Mouse (Mus musculus): ENCODE results near the gene Ankrd52. TPM values are rescaled to one million over a fixed set of nuclear protein-coding genes. Genes with fewer than 3 reads are reported as not detected.

Gene Ankrd52
- polyA plus RNA-seq, 1 experiment from 2014 or later = 14.8 TPM

- WGBS = 81% methylated on average over 8 of the region's 8 CpGs
- H3K36me3 ChIP-seq = peaks cover 95% of the 10 kb centered on the region
Measured at GRCm38 (mm10) chr10:128382482-128382881, 5.6 kb downstream of the Ankrd52 start.

GRCm38 (mm10) chr10:128385902-128386301, 9.0 kb downstream of the Ankrd52 start:
- WGBS = 89% methylated on average over 7 of the region's 7 CpGs
- no peak overlapping the region for H3K4me3 ChIP-seq (replicated peaks)
- H3K9ac ChIP-seq (replicated peaks) = no peak overlapping the region
- H3K9me3 ChIP-seq = no peaks in the 10 kb centered on the region
- H3K36me3 ChIP-seq = peaks cover 99% of the 10 kb centered on the region
- no peaks in the 10 kb centered on the region for H3K4me1 ChIP-seq (replicated peaks)
- H3K4me2 ChIP-seq = no peak overlapping the region
- 0 out of 2 replicates have a peak, but pooled peaks have one; percentile 53 for ATAC-seq (ENCODE audit: insufficient number of reproducible peaks, insufficient read depth, low FRiP score, low TSS enrichment, low read depth)
- no peak overlapping the region for H3K27ac ChIP-seq
- H3K27me3 ChIP-seq = no peaks in the 10 kb centered on the region

More at GRCm38 (mm10) chr10:128382482-128382881, 5.6 kb downstream of the Ankrd52 start:
- H3K4me2 ChIP-seq = no peak overlapping the region
- ATAC-seq (ENCODE audit: insufficient number of reproducible peaks, insufficient read depth, low FRiP score, low TSS enrichment, low read depth) = no peak
- H3K4me3 ChIP-seq (replicated peaks) = no peak overlapping the region
- no peak overlapping the region for H3K27ac ChIP-seq
- H3K9me3 ChIP-seq = no peaks in the 10 kb centered on the region
- peaks cover 17% of the 10 kb centered on the region for H3K4me1 ChIP-seq (replicated peaks)
- no peak overlapping the region for H3K9ac ChIP-seq (replicated peaks)
- H3K27me3 ChIP-seq = no peaks in the 10 kb centered on the region

- H3K9me3 ChIP-seq = no peaks in the 10 kb centered on the region
- no peaks in the 10 kb centered on the region for H3K4me1 ChIP-seq (replicated peaks)
- H3K4me3 ChIP-seq (replicated peaks) = no peak overlapping the region
- 94% methylated on average over 14 of the region's 14 CpGs for WGBS
- H3K9ac ChIP-seq (replicated peaks) = no peak overlapping the region
- no peak overlapping the region for H3K27ac ChIP-seq
- no peak overlapping the region for H3K4me2 ChIP-seq
- H3K27me3 ChIP-seq = no peaks in the 10 kb centered on the region
- ATAC-seq (ENCODE audit: insufficient number of reproducible peaks, insufficient read depth, low FRiP score, low TSS enrichment, low read depth) = no peak
- peaks cover 100% of the 10 kb centered on the region for H3K36me3 ChIP-seq
Measured at GRCm38 (mm10) chr10:128388941-128389340, 12.0 kb downstream of the Ankrd52 start.

- 84% methylated on average over 6 of the region's 6 CpGs for WGBS
- Histone ChIP-seq H3K4me1 (replicated peaks) (no peaks in the 10 kb centered on the region), H3K36me3 (peaks cover 100% of the 10 kb centered on the region), H3K4me3 (replicated peaks) (no peak overlapping the region), H3K4me2 (no peak overlapping the region), H3K27ac (no peak overlapping the region), H3K27me3 (no peaks in the 10 kb centered on the region), H3K9me3 (no peaks in the 10 kb centered on the region), H3K9ac (replicated peaks) (no peak overlapping the region)
- no peak for ATAC-seq (ENCODE audit: insufficient number of reproducible peaks, insufficient read depth, low FRiP score, low TSS enrichment, low read depth)
Measured at GRCm38 (mm10) chr10:128389570-128389969, 12.7 kb downstream of the Ankrd52 start.

- no peaks in the 10 kb centered on the region for H3K9me3 ChIP-seq
- H3K27ac ChIP-seq = no peak overlapping the region
- no peaks in the 10 kb centered on the region for H3K4me1 ChIP-seq (replicated peaks)
- H3K27me3 ChIP-seq = no peaks in the 10 kb centered on the region
- H3K36me3 ChIP-seq = peaks cover 100% of the 10 kb centered on the region
- H3K4me3 ChIP-seq (replicated peaks) = no peak overlapping the region
- 92% methylated on average over 12 of the region's 12 CpGs for WGBS
- no peak overlapping the region; the same call in 1 of the 2 replicates for H3K9ac ChIP-seq (replicated peaks)
- no peak overlapping the region for H3K4me2 ChIP-seq
- no peak for ATAC-seq (ENCODE audit: insufficient number of reproducible peaks, insufficient read depth, low FRiP score, low TSS enrichment, low read depth)
Measured at GRCm38 (mm10) chr10:128390366-128390765, 13.5 kb downstream of the Ankrd52 start.

GRCm38 (mm10) chr10:128391850-128392249, 14.9 kb downstream of the Ankrd52 start:
- H3K4me3 ChIP-seq (replicated peaks) = no peak overlapping the region
- no peak overlapping the region for H3K9ac ChIP-seq (replicated peaks)
- no peaks in the 10 kb centered on the region for H3K4me1 ChIP-seq (replicated peaks)
- WGBS = 83% methylated on average over 6 of the region's 6 CpGs
- ATAC-seq (ENCODE audit: insufficient number of reproducible peaks, insufficient read depth, low FRiP score, low TSS enrichment, low read depth) = no peak
- no peaks in the 10 kb centered on the region for H3K27me3 ChIP-seq
- no peak overlapping the region for H3K27ac ChIP-seq
- no peaks in the 10 kb centered on the region for H3K9me3 ChIP-seq
- H3K36me3 ChIP-seq = peaks cover 100% of the 10 kb centered on the region
- H3K4me2 ChIP-seq = no peak overlapping the region

- H3K9ac ChIP-seq (replicated peaks) = no peak overlapping the region
- H3K9me3 ChIP-seq = no peaks in the 10 kb centered on the region
- H3K4me2 ChIP-seq = no peak overlapping the region
- H3K27me3 ChIP-seq = no peaks in the 10 kb centered on the region
- no peak overlapping the region for H3K4me3 ChIP-seq (replicated peaks)
- no peak for ATAC-seq (ENCODE audit: insufficient number of reproducible peaks, insufficient read depth, low FRiP score, low TSS enrichment, low read depth)
- H3K4me1 ChIP-seq (replicated peaks) = peaks cover 15% of the 10 kb centered on the region
- H3K27ac ChIP-seq = no peak overlapping the region
- H3K36me3 ChIP-seq = peaks cover 71% of the 10 kb centered on the region
- WGBS = 62% methylated on average over 11 of the region's 11 CpGs
Measured at GRCm38 (mm10) chr10:128396017-128396673, 19.2 kb downstream of the Ankrd52 start.

GRCm38 (mm10) chr10:128396716-128397264, 19.9 kb downstream of the Ankrd52 start:
- ATAC-seq (ENCODE audit: insufficient number of reproducible peaks, insufficient read depth, low FRiP score, low TSS enrichment, low read depth) = no peak
- Histone ChIP-seq H3K4me1 (replicated peaks) (peaks cover 16% of the 10 kb centered on the region), H3K36me3 (peaks cover 64% of the 10 kb centered on the region), H3K9me3 (no peaks in the 10 kb centered on the region), H3K27me3 (no peaks in the 10 kb centered on the region), H3K4me3 (replicated peaks) (no peak overlapping the region), H3K9ac (replicated peaks) (no peak overlapping the region; the same call in 1 of the 2 replicates), H3K4me2 (no peak overlapping the region), H3K27ac (no peak overlapping the region)
- WGBS = 73% methylated on average over 10 of the region's 10 CpGs

- Histone ChIP-seq H3K4me3 (replicated peaks) (no peak overlapping the region), H3K4me2 (no peak overlapping the region), H3K9me3 (no peaks in the 10 kb centered on the region), H3K27ac (no peak overlapping the region), H3K27me3 (no peaks in the 10 kb centered on the region), H3K9ac (replicated peaks) (0 out of 2 replicates have a peak overlapping the region, but pooled peaks have one; percentile 18), H3K4me1 (replicated peaks) (peaks cover 16% of the 10 kb centered on the region), H3K36me3 (peaks cover 58% of the 10 kb centered on the region)
- 71% methylated on average over 7 of the region's 7 CpGs for WGBS
- ATAC-seq (ENCODE audit: insufficient number of reproducible peaks, insufficient read depth, low FRiP score, low TSS enrichment, low read depth) = no peak
Measured at GRCm38 (mm10) chr10:128397466-128397865, 20.6 kb downstream of the Ankrd52 start.

GRCm38 (mm10) chr10:128400338-128400737, 23.4 kb downstream of the Ankrd52 start:
- Histone ChIP-seq H3K36me3 (peaks cover 33% of the 10 kb centered on the region), H3K9me3 (no peaks in the 10 kb centered on the region), H3K27me3 (no peaks in the 10 kb centered on the region), H3K27ac (no peak overlapping the region), H3K4me3 (replicated peaks) (no peak overlapping the region), H3K4me1 (replicated peaks) (peaks cover 16% of the 10 kb centered on the region), H3K9ac (replicated peaks) (no peak overlapping the region), H3K4me2 (peak overlapping the region; percentile 2; the same call in 1 of the 2 replicates)
- 23% methylated on average over 5 of the region's 5 CpGs for WGBS
- no peak for ATAC-seq (ENCODE audit: insufficient number of reproducible peaks, insufficient read depth, low FRiP score, low TSS enrichment, low read depth)

GRCm38 (mm10) chr10:128401056-128401455, 24.1 kb downstream of the Ankrd52 start, which contains the start of gene Slc39a5:
Gene Slc39a5, minus strand, starts transcription at chr10:128401229.
- H3K9ac ChIP-seq (replicated peaks) = peak within 1 kb of the TSS; percentile 18; the same call in 1 of the 2 replicates
- ATAC-seq (ENCODE audit: insufficient number of reproducible peaks, insufficient read depth, low FRiP score, low TSS enrichment, low read depth) = no peak

More at GRCm38 (mm10) chr10:128401056-128401455, 24.1 kb downstream of the Ankrd52 start, which contains the start of gene Slc39a5:
- peaks cover 16% of the 10 kb centered on the region for H3K4me1 ChIP-seq (replicated peaks)
- no peak within 1 kb of the TSS for H3K4me3 ChIP-seq (replicated peaks)
- H3K9me3 ChIP-seq = no peaks in the 10 kb centered on the region
- H3K36me3 ChIP-seq = peaks cover 32% of the 10 kb centered on the region
- WGBS = 25% methylated on average over 2 of the region's 2 CpGs
- no peak within 1 kb of the TSS for H3K27ac ChIP-seq
- H3K27me3 ChIP-seq = no peaks in the 10 kb centered on the region
- peak within 1 kb of the TSS; percentile 2; the same call in 1 of the 2 replicates for H3K4me2 ChIP-seq
